Comparison of ENCODE assay signal across 17 mouse cellular contexts in the genomic region with DNA sequence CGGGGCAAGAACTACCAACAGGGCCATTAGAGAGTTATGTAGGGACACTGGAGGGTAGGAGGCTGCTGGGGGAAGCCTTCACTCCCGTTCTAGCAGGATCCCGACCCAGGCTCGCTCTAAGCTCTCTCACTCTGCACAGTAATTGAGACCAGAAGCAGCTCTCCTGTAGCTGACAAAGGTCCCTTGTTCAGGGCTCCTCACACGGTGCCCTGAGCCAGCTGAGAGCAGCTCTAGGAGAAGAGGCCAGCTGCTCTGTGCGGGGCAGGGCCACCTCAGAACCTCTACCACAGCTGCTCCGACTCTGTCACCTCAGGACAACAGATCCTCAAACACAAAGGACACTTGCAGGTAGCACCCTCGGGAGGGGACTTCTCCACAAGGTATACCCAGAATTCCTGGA. TPM values are rescaled to one million over a fixed set of nuclear protein-coding genes. Genes with fewer than 3 reads are reported as not detected.
DNase-seq lines count a peak whose midpoint lies in the region; ATAC-seq and TF ChIP-seq lines count a peak whose summit lies in the region.
"Had no signal": no experiment of that assay in that cellular context is flagged by ENCODE, and none has a peak within 500 bp of the region (broad histone marks: within the 10 kb centered on the region; RNA-seq: fewer than 3 reads in every experiment).

No protein-coding gene starts in this region.

- H3K27me3 ChIP-seq in hindbrain, embryonic 13.5 days = no peaks in the 10 kb centered on the region
- no peaks in the 10 kb centered on the region for H3K27me3 ChIP-seq in hindbrain, embryonic 14.5 days (ENCODE audit: control insufficient read depth, insufficient read depth, low read length)
- no peaks in the 10 kb centered on the region for H3K27me3 ChIP-seq in embryonic facial prominence, embryonic 11.5 days (ENCODE audit: control insufficient read depth, insufficient read depth, low read length)
- no peaks in the 10 kb centered on the region for H3K27me3 ChIP-seq in limb, embryonic 10.5 days (ENCODE audit: low read depth, poor library complexity, severe bottlenecking)
- H3K27me3 ChIP-seq: forebrain, embryonic 12.5 days; heart, embryonic 15.5 days; kidney, embryonic 15.5 days had no signal

- H3K36me3 ChIP-seq in hindbrain, embryonic 13.5 days = peaks cover 68% of the 10 kb centered on the region
- peaks cover 63% of the 10 kb centered on the region for H3K36me3 ChIP-seq in hindbrain, embryonic 14.5 days (replicated peaks; ENCODE audit: control insufficient read depth, insufficient read depth)
- no peaks in the 10 kb centered on the region for H3K36me3 ChIP-seq in embryonic facial prominence, embryonic 11.5 days (replicated peaks; ENCODE audit: control insufficient read depth, insufficient read depth, low read depth, low read length)
- peaks cover 59% of the 10 kb centered on the region for H3K36me3 ChIP-seq in limb, embryonic 10.5 days
- H3K36me3 ChIP-seq: heart, embryonic 15.5 days had no signal

- WGBS in hindbrain, embryonic 13.5 days = 53% methylated on average over 8 of the region's 8 CpGs
- WGBS in hindbrain, embryonic 14.5 days = 38% methylated on average over 8 of the region's 8 CpGs
- 16% methylated on average over 8 of the region's 8 CpGs for WGBS in embryonic facial prominence, embryonic 11.5 days
- 22% methylated on average over 8 of the region's 8 CpGs for WGBS in limb, embryonic 10.5 days
- WGBS in olfactory bulb, adult 2 months = 27% methylated on average over 8 of the region's 8 CpGs
- 68% methylated on average over 8 of the region's 8 CpGs for WGBS in lung, adult 2 months

- no peak overlapping the region for H3K4me3 ChIP-seq in hindbrain, embryonic 13.5 days
- H3K4me3 ChIP-seq in hindbrain, embryonic 14.5 days (replicated peaks; ENCODE audit: low read length) = no peak overlapping the region
- H3K4me3 ChIP-seq in embryonic facial prominence, embryonic 11.5 days (ENCODE audit: low read depth, low read length) = no peak overlapping the region
- 0 out of 2 replicates have a peak overlapping the region, but pooled peaks have one; percentile 3 for H3K4me3 ChIP-seq in limb, embryonic 10.5 days
- no peak overlapping the region for H3K4me3 ChIP-seq in olfactory bulb, adult 2 months (ENCODE audit: insufficient read depth, low read depth, low read length)
- no peak overlapping the region for H3K4me3 ChIP-seq in lung, adult 2 months (replicated peaks; ENCODE audit: extremely low read depth, low read depth, low read length)
- H3K4me3 ChIP-seq: forebrain, embryonic 12.5 days; heart, embryonic 15.5 days; kidney, embryonic 15.5 days; midbrain, embryonic 12.5 days had no signal

- H3K4me1 ChIP-seq in hindbrain, embryonic 13.5 days (replicated peaks) = peaks cover 72% of the 10 kb centered on the region
- peaks cover 38% of the 10 kb centered on the region for H3K4me1 ChIP-seq in hindbrain, embryonic 14.5 days (replicated peaks; ENCODE audit: control insufficient read depth, insufficient read depth, low read length)
- H3K4me1 ChIP-seq in embryonic facial prominence, embryonic 11.5 days (ENCODE audit: control insufficient read depth, insufficient read depth, low read length) = peaks cover 17% of the 10 kb centered on the region
- H3K4me1 ChIP-seq in limb, embryonic 10.5 days = peaks cover 88% of the 10 kb centered on the region
- peaks cover 47% of the 10 kb centered on the region for H3K4me1 ChIP-seq in olfactory bulb, adult 2 months (ENCODE audit: control insufficient read depth, insufficient read depth, low read length)
- no peaks in the 10 kb centered on the region for H3K4me1 ChIP-seq in lung, adult 2 months (ENCODE audit: control insufficient read depth, insufficient read depth, low read length)

- no peaks in the 10 kb centered on the region for H3K9me3 ChIP-seq in hindbrain, embryonic 13.5 days
- no peaks in the 10 kb centered on the region for H3K9me3 ChIP-seq in hindbrain, embryonic 14.5 days (ENCODE audit: control insufficient read depth, low read length)
- no peaks in the 10 kb centered on the region for H3K9me3 ChIP-seq in embryonic facial prominence, embryonic 11.5 days (replicated peaks; ENCODE audit: control insufficient read depth, low read length)
- no peaks in the 10 kb centered on the region for H3K9me3 ChIP-seq in limb, embryonic 10.5 days (replicated peaks)
- H3K9me3 ChIP-seq: forebrain, embryonic 12.5 days; heart, embryonic 15.5 days; kidney, embryonic 15.5 days; midbrain, embryonic 12.5 days had no signal

- 0 out of 2 replicates have a peak overlapping the region, but pooled peaks have one; percentile 44 for H3K27ac ChIP-seq in hindbrain, embryonic 13.5 days
- no peak overlapping the region for H3K27ac ChIP-seq in hindbrain, embryonic 14.5 days
- no peak overlapping the region for H3K27ac ChIP-seq in embryonic facial prominence, embryonic 11.5 days (replicated peaks; ENCODE audit: low read depth, low read length)
- peak overlapping the region; percentile 86 for H3K27ac ChIP-seq in limb, embryonic 10.5 days
- peak overlapping the region; percentile 23 for H3K27ac ChIP-seq in olfactory bulb, adult 2 months (ENCODE audit: insufficient read depth, low read depth, low read length)
- H3K27ac ChIP-seq: forebrain, embryonic 12.5 days; heart, embryonic 15.5 days; kidney, embryonic 15.5 days had no signal

- TF ChIP-seq CTCF in olfactory bulb, adult 2 months (IDR thresholded peaks at IDR 0.05; ENCODE audit: insufficient read depth, low read depth, low read length) = no peak
- TF ChIP-seq CTCF in lung, adult 2 months (IDR thresholded peaks at IDR 0.05; ENCODE audit: insufficient read depth, low read length) = no peak

- no peak for TF ChIP-seq POLR2A in olfactory bulb, adult 2 months (IDR thresholded peaks at IDR 0.05; ENCODE audit: insufficient read depth, low read depth, low read length)
- TF ChIP-seq POLR2A in lung, adult 2 months (IDR thresholded peaks at IDR 0.05; ENCODE audit: borderline replicate concordance, extremely low read depth, low read depth, low read length) = no peak

- no peak overlapping the region for H3K4me2 ChIP-seq in hindbrain, embryonic 13.5 days
- no peak overlapping the region for H3K4me2 ChIP-seq in hindbrain, embryonic 14.5 days (replicated peaks)
- H3K4me2 ChIP-seq in embryonic facial prominence, embryonic 11.5 days (ENCODE audit: low read depth, low read length) = no peak overlapping the region
- H3K4me2 ChIP-seq: forebrain, embryonic 12.5 days; heart, embryonic 15.5 days; kidney, embryonic 15.5 days; midbrain, embryonic 12.5 days had no signal

- no peak for ATAC-seq in hindbrain, embryonic 13.5 days (ENCODE audit: low FRiP score)
- no peak for ATAC-seq in hindbrain, embryonic 14.5 days (ENCODE audit: low FRiP score)
- ATAC-seq in embryonic facial prominence, embryonic 11.5 days (replicated peaks; ENCODE audit: insufficient number of reproducible peaks, low FRiP score, low TSS enrichment, low read depth) = peak; percentile 32; the same call in 1 of the 2 replicates
- ATAC-seq: liver, postnatal 0 days had no signal

- H3K9ac ChIP-seq in hindbrain, embryonic 13.5 days = no peak overlapping the region
- H3K9ac ChIP-seq in hindbrain, embryonic 14.5 days = no peak overlapping the region
- H3K9ac ChIP-seq in embryonic facial prominence, embryonic 11.5 days (replicated peaks; ENCODE audit: low read length) = no peak overlapping the region
- H3K9ac ChIP-seq: forebrain, embryonic 12.5 days; heart, embryonic 15.5 days; kidney, embryonic 15.5 days; liver, postnatal 0 days; midbrain, embryonic 12.5 days had no signal

- DNase-seq in hindbrain, embryonic 14.5 days (ENCODE audit: low spot score) = no peak
- peak; percentile 79 for DNase-seq in embryonic facial prominence, embryonic 11.5 days (ENCODE audit: low spot score)
- peak; percentile 59 for DNase-seq in limb, embryonic 10.5 days (ENCODE audit: low spot score)
- no peak for DNase-seq in yolk sac, embryonic 10.5 days (ENCODE audit: low spot score)
- DNase-seq in lung, adult 2 months = no peak
- DNase-seq: adrenal gland, postnatal 36 days; cerebellum, adult 9-11 months; gastrocnemius, postnatal 36 days; liver; liver, postnatal 0 days; right cerebral cortex, adult 18-20 months had no signal

RNA-seq across cellular contexts. Expression of a gene that starts 38.7 kb away (rescaled TPM):
- 116 and 119 TPM in 2 replicates for polyA plus RNA-seq in hindbrain, embryonic 13.5 days (2015; fragmentation: Nextera tagmentation; extraction: Ambion mirVana)
- polyA plus RNA-seq in hindbrain, embryonic 14.5 days (2014; fragmentation: Nextera tagmentation; extraction: Ambion mirVana) = 110 TPM in 2 replicates
- 138 TPM in 2 replicates for polyA plus RNA-seq in embryonic facial prominence, embryonic 11.5 days (2014; fragmentation: Nextera tagmentation; extraction: Ambion mirVana)
- 144 and 147 TPM in 2 replicates for polyA plus RNA-seq in limb, embryonic 10.5 days (2016; fragmentation: Nextera tagmentation; extraction: Ambion mirVana)
- polyA plus RNA-seq in olfactory bulb, adult 2 months (2012; ENCODE audit: insufficient read depth, insufficient read length, low replicate concordance, missing spikeins) = not detected in 2 replicates
- 9.8 and 10.5 TPM in 2 replicates for polyA plus RNA-seq in lung, adult 2 months (2012; rRNA removed)

RNA-seq across cellular contexts. Expression of a gene that starts 46.5 kb away (rescaled TPM):
- 30.4 and 35.6 TPM in 2 replicates for polyA plus RNA-seq in hindbrain, embryonic 13.5 days (2015; fragmentation: Nextera tagmentation; extraction: Ambion mirVana)
- polyA plus RNA-seq in hindbrain, embryonic 14.5 days (2014; fragmentation: Nextera tagmentation; extraction: Ambion mirVana) = 32.0 and 36.0 TPM in 2 replicates
- polyA plus RNA-seq in embryonic facial prominence, embryonic 11.5 days (2014; fragmentation: Nextera tagmentation; extraction: Ambion mirVana) = 40.0 and 41.8 TPM in 2 replicates
- 53.3 and 55.7 TPM in 2 replicates for polyA plus RNA-seq in limb, embryonic 10.5 days (2016; fragmentation: Nextera tagmentation; extraction: Ambion mirVana)
- not detected in 2 replicates for polyA plus RNA-seq in olfactory bulb, adult 2 months (2012; ENCODE audit: insufficient read depth, insufficient read length, low replicate concordance, missing spikeins)
- polyA plus RNA-seq in lung, adult 2 months (2012; rRNA removed) = 16.0 and 19.1 TPM in 2 replicates

Comparison
In these comparisons a context has a peak if more than half of its experiments do, and no peak if none do; other contexts are left out.
1. H3K27ac ChIP-seq: peak in hindbrain, embryonic 13.5 days (single experiment), limb, embryonic 10.5 days (single experiment) and olfactory bulb, adult 2 months (single experiment); none in hindbrain, embryonic 14.5 days (single experiment) and embryonic facial prominence, embryonic 11.5 days (single experiment).
2. DNase-seq: peak in embryonic facial prominence, embryonic 11.5 days (single experiment) and limb, embryonic 10.5 days (single experiment); none in hindbrain, embryonic 14.5 days (single experiment), yolk sac, embryonic 10.5 days (single experiment) and lung, adult 2 months (single experiment).
3. RNA of a gene that starts 38.7 kb away (polyA plus RNA-seq): 144 to 147 TPM in limb, embryonic 10.5 days, 138 TPM in embryonic facial prominence, embryonic 11.5 days, 116 to 119 TPM in hindbrain, embryonic 13.5 days, 110 TPM in hindbrain, embryonic 14.5 days and 9.8 to 10.5 TPM in lung, adult 2 months; not detected in olfactory bulb, adult 2 months; every median in the first group is over 10 times any median in the second.